In genomic region chr1:125216192-125216591, GRCm38 (mm10) we compare ENCODE assay signal across 18 mouse cellular contexts.
A peak's percentile ranks its signal among the peaks of the same experiment; 100 is the strongest.
DNase-seq lines count a peak whose midpoint lies in the region; ATAC-seq lines count a peak whose summit lies in the region.
"Had no signal": no experiment of that assay in that cellular context is flagged by ENCODE, and none has a peak within 500 bp of the region (broad histone marks: within the 10 kb centered on the region; RNA-seq: fewer than 3 reads in every experiment).

No protein-coding gene starts in this region.

- peak; percentile 69 for ATAC-seq in midbrain, embryonic 13.5 days
- no peak; the same call in 1 of the 2 replicates for ATAC-seq in midbrain, embryonic 11.5 days (ENCODE audit: low FRiP score)
- peak; percentile 63 for ATAC-seq in hindbrain, embryonic 13.5 days (ENCODE audit: low FRiP score)
- no peak for ATAC-seq in kidney, embryonic 15.5 days (replicated peaks; ENCODE audit: low FRiP score)
- ATAC-seq: intestine, embryonic 16.5 days had no signal

- no peak overlapping the region for H3K27ac ChIP-seq in midbrain, embryonic 13.5 days
- H3K27ac ChIP-seq in midbrain, embryonic 11.5 days (ENCODE audit: low read depth, low read length) = no peak overlapping the region
- no peak overlapping the region for H3K27ac ChIP-seq in hindbrain, embryonic 13.5 days
- no peak overlapping the region for H3K27ac ChIP-seq in kidney, embryonic 15.5 days
- H3K27ac ChIP-seq: gastrocnemius, adult 2 months; kidney, postnatal 0 days; liver, embryonic 13.5 days had no signal

- peak; percentile 83 to 84 for DNase-seq in cerebellum, postnatal 10 days
- no peak for DNase-seq in cerebellum, adult 11-12 months
- DNase-seq in midbrain, embryonic 11.5 days (ENCODE audit: low spot score, missing footprints) = no peak
- peak; percentile 14 for DNase-seq in retina, postnatal 7 days (ENCODE audit: low read depth, low spot score)
- DNase-seq in right cerebral cortex, postnatal 10 days (ENCODE audit: low spot score in 2 of 2) = no peak
- DNase-seq: adrenal gland, postnatal 25 days; cerebellum, postnatal 36 days; gastrocnemius, adult 2 months; heart, postnatal 10 days; liver, embryonic 13.5 days; right cerebral cortex, postnatal 4 days; thymus, adult 18-20 months had no signal

- H3K36me3 ChIP-seq in midbrain, embryonic 13.5 days = no peaks in the 10 kb centered on the region
- H3K36me3 ChIP-seq in midbrain, embryonic 11.5 days (ENCODE audit: control insufficient read depth, insufficient read depth, low read length) = no peaks in the 10 kb centered on the region
- no peaks in the 10 kb centered on the region for H3K36me3 ChIP-seq in hindbrain, embryonic 13.5 days
- no peaks in the 10 kb centered on the region for H3K36me3 ChIP-seq in kidney, embryonic 15.5 days
- H3K36me3 ChIP-seq: liver, embryonic 13.5 days had no signal

- H3K4me3 ChIP-seq in midbrain, embryonic 13.5 days (replicated peaks) = no peak overlapping the region
- H3K4me3 ChIP-seq in midbrain, embryonic 11.5 days (ENCODE audit: low read depth, low read length) = no peak overlapping the region
- H3K4me3 ChIP-seq in hindbrain, embryonic 13.5 days = no peak overlapping the region
- H3K4me3 ChIP-seq in kidney, embryonic 15.5 days (replicated peaks) = no peak overlapping the region
- H3K4me3 ChIP-seq: gastrocnemius, adult 2 months; liver, embryonic 13.5 days; myocyte had no signal

- no peaks in the 10 kb centered on the region for H3K27me3 ChIP-seq in midbrain, embryonic 13.5 days
- no peaks in the 10 kb centered on the region for H3K27me3 ChIP-seq in midbrain, embryonic 11.5 days (ENCODE audit: control insufficient read depth, insufficient read depth, low read length)
- H3K27me3 ChIP-seq in hindbrain, embryonic 13.5 days = no peaks in the 10 kb centered on the region
- H3K27me3 ChIP-seq in kidney, embryonic 15.5 days = no peaks in the 10 kb centered on the region
- H3K27me3 ChIP-seq: liver, embryonic 13.5 days had no signal

- no peaks in the 10 kb centered on the region for H3K9me3 ChIP-seq in midbrain, embryonic 13.5 days
- no peaks in the 10 kb centered on the region for H3K9me3 ChIP-seq in midbrain, embryonic 11.5 days (ENCODE audit: control insufficient read depth, low read length)
- H3K9me3 ChIP-seq in hindbrain, embryonic 13.5 days = 0 out of 2 replicates have a peak, but pooled peaks cover 5% of the 10 kb centered on the region
- no peaks in the 10 kb centered on the region for H3K9me3 ChIP-seq in kidney, embryonic 15.5 days (replicated peaks)

- H3K4me2 ChIP-seq in midbrain, embryonic 13.5 days (replicated peaks) = no peak overlapping the region
- no peak overlapping the region for H3K4me2 ChIP-seq in midbrain, embryonic 11.5 days
- no peak overlapping the region for H3K4me2 ChIP-seq in hindbrain, embryonic 13.5 days
- H3K4me2 ChIP-seq in kidney, embryonic 15.5 days = no peak overlapping the region
- H3K4me2 ChIP-seq: liver, embryonic 13.5 days had no signal

- H3K4me1 ChIP-seq in midbrain, embryonic 13.5 days (replicated peaks) = no peaks in the 10 kb centered on the region
- no peaks in the 10 kb centered on the region for H3K4me1 ChIP-seq in midbrain, embryonic 11.5 days (ENCODE audit: control insufficient read depth, insufficient read depth, low read length)
- H3K4me1 ChIP-seq in hindbrain, embryonic 13.5 days (replicated peaks) = no peaks in the 10 kb centered on the region
- no peaks in the 10 kb centered on the region for H3K4me1 ChIP-seq in kidney, embryonic 15.5 days
- H3K4me1 ChIP-seq: liver, embryonic 13.5 days had no signal

- no peak overlapping the region for H3K9ac ChIP-seq in midbrain, embryonic 13.5 days (replicated peaks)
- no peak overlapping the region for H3K9ac ChIP-seq in midbrain, embryonic 11.5 days (ENCODE audit: low read length)
- H3K9ac ChIP-seq in hindbrain, embryonic 13.5 days = no peak overlapping the region
- H3K9ac ChIP-seq in kidney, embryonic 15.5 days = no peak overlapping the region
- H3K9ac ChIP-seq: liver, embryonic 13.5 days had no signal

- 62% methylated on average over 6 of the region's 6 CpGs for WGBS in midbrain, embryonic 13.5 days
- WGBS in midbrain, embryonic 11.5 days = 79% methylated on average over 6 of the region's 6 CpGs
- 59% methylated on average over 6 of the region's 6 CpGs for WGBS in hindbrain, embryonic 13.5 days
- 64% methylated on average over 6 of the region's 6 CpGs for WGBS in kidney, embryonic 15.5 days

Comparison
In these comparisons a context has a peak if more than half of its experiments do, and no peak if none do; other contexts are left out.
1. DNase-seq: peak in cerebellum, postnatal 10 days (2 of 2) and retina, postnatal 7 days (single experiment); none in cerebellum, adult 11-12 months (single experiment), midbrain, embryonic 11.5 days (single experiment) and right cerebral cortex, postnatal 10 days (0 of 2).
2. ATAC-seq: peak in midbrain, embryonic 13.5 days (single experiment) and hindbrain, embryonic 13.5 days (single experiment); none in midbrain, embryonic 11.5 days (single experiment) and kidney, embryonic 15.5 days (single experiment).